Mouse (Mus musculus): ENCODE measurements around the gene Rasal1. TPM values are rescaled to one million over a fixed set of nuclear protein-coding genes. Genes with fewer than 3 reads are reported as not detected.

Rasal1 gene
- polyA plus RNA-seq (2012), result 0.01 TPM in 1 of 2 replicates, not detected in the other

- peaks cover 20% of the 10 kb centered on the region for H3K4me1 ChIP-seq (ENCODE audit: control insufficient read depth)
Observed at GRCm38 (mm10) chr5:120648569-120649373, at the start of gene Rasal1. Gene Rasal1 (plus strand): TSS chr5:120648812.

GRCm38 (mm10) chr5:120599625-120600024, 49.0 kb upstream of the Rasal1 start:
- Histone ChIP-seq H3K4me3 (replicated peaks) (peak overlapping the region; percentile 30), H3K27me3 (ENCODE audit: control insufficient read depth) (no peaks in the 10 kb centered on the region), H3K9me3 (ENCODE audit: control insufficient read depth, low read length) (no peaks in the 10 kb centered on the region; the same call in 1 of the 2 replicates), H3K4me1 (ENCODE audit: control insufficient read depth) (peaks cover 63% of the 10 kb centered on the region), H3K36me3 (ENCODE audit: control insufficient read depth) (peaks cover 9% of the 10 kb centered on the region)
- no peak for TF ChIP-seq TAL1 (IDR thresholded peaks at IDR 0.05; ENCODE audit: low read length)
- peak; percentile 54; the same call in 1 of the 2 replicates for TF ChIP-seq GATA1 (IDR thresholded peaks at IDR 0.05; ENCODE audit: low read length)

More at GRCm38 (mm10) chr5:120648569-120649373, at the start of gene Rasal1:
- Histone ChIP-seq H3K27me3 (ENCODE audit: control insufficient read depth) (peaks cover 61% of the 10 kb centered on the region), H3K36me3 (ENCODE audit: control insufficient read depth) (no peaks in the 10 kb centered on the region), H3K4me3 (replicated peaks) (peak within 1 kb of the TSS; percentile 41), H3K9me3 (ENCODE audit: control insufficient read depth, low read length) (no peaks in the 10 kb centered on the region)
- no peak for TF ChIP-seq TAL1 (IDR thresholded peaks at IDR 0.05; ENCODE audit: low read length)
- TF ChIP-seq GATA1 (IDR thresholded peaks at IDR 0.05; ENCODE audit: low read length), result no peak

- Histone ChIP-seq H3K4me3 (replicated peaks) (no peak overlapping the region), H3K27me3 (ENCODE audit: control insufficient read depth) (no peaks in the 10 kb centered on the region), H3K9me3 (ENCODE audit: control insufficient read depth, low read length) (no peaks in the 10 kb centered on the region; the same call in 1 of the 2 replicates), H3K4me1 (ENCODE audit: control insufficient read depth) (peaks cover 71% of the 10 kb centered on the region), H3K36me3 (ENCODE audit: control insufficient read depth) (peaks cover 9% of the 10 kb centered on the region)
- no peak for TF ChIP-seq TAL1 (IDR thresholded peaks at IDR 0.05; ENCODE audit: low read length)
- no peak for TF ChIP-seq GATA1 (IDR thresholded peaks at IDR 0.05; ENCODE audit: low read length)
Observed at GRCm38 (mm10) chr5:120600946-120601668, 47.5 kb upstream of the Rasal1 start.

GRCm38 (mm10) chr5:120602210-120602609, 46.4 kb upstream of the Rasal1 start:
- Histone ChIP-seq H3K4me1 (ENCODE audit: control insufficient read depth) (peaks cover 72% of the 10 kb centered on the region), H3K4me3 (replicated peaks) (no peak overlapping the region), H3K27me3 (ENCODE audit: control insufficient read depth) (no peaks in the 10 kb centered on the region), H3K9me3 (ENCODE audit: control insufficient read depth, low read length) (no peaks in the 10 kb centered on the region; the same call in 1 of the 2 replicates), H3K36me3 (ENCODE audit: control insufficient read depth) (peaks cover 9% of the 10 kb centered on the region)
- TF ChIP-seq TAL1 (IDR thresholded peaks at IDR 0.05; ENCODE audit: low read length) (no peak), GATA1 (IDR thresholded peaks at IDR 0.05; ENCODE audit: low read length) (no peak)

GRCm38 (mm10) chr5:120603515-120603914, 45.1 kb upstream of the Rasal1 start:
- no peak for TF ChIP-seq GATA1 (IDR thresholded peaks at IDR 0.05; ENCODE audit: low read length)
- TF ChIP-seq TAL1 (IDR thresholded peaks at IDR 0.05; ENCODE audit: low read length), result no peak
- Histone ChIP-seq H3K27me3 (ENCODE audit: control insufficient read depth) (no peaks in the 10 kb centered on the region), H3K36me3 (ENCODE audit: control insufficient read depth) (peaks cover 12% of the 10 kb centered on the region), H3K4me1 (ENCODE audit: control insufficient read depth) (peaks cover 64% of the 10 kb centered on the region), H3K9me3 (ENCODE audit: control insufficient read depth, low read length) (no peaks in the 10 kb centered on the region; the same call in 1 of the 2 replicates), H3K4me3 (replicated peaks) (no peak overlapping the region)

GRCm38 (mm10) chr5:120604839-120605238, 43.8 kb upstream of the Rasal1 start:
- peaks cover 20% of the 10 kb centered on the region for H3K36me3 ChIP-seq (ENCODE audit: control insufficient read depth)
- H3K27me3 ChIP-seq (ENCODE audit: control insufficient read depth), result no peaks in the 10 kb centered on the region
- H3K9me3 ChIP-seq (ENCODE audit: control insufficient read depth, low read length), result no peaks in the 10 kb centered on the region; the same call in 1 of the 2 replicates
- TF ChIP-seq TAL1 (IDR thresholded peaks at IDR 0.05; ENCODE audit: low read length) (no peak), GATA1 (IDR thresholded peaks at IDR 0.05; ENCODE audit: low read length) (no peak)
- peak overlapping the region; percentile 52 for H3K4me3 ChIP-seq (replicated peaks)
- H3K4me1 ChIP-seq (ENCODE audit: control insufficient read depth), result peaks cover 54% of the 10 kb centered on the region

GRCm38 (mm10) chr5:120605241-120605661, 43.4 kb upstream of the Rasal1 start:
- H3K4me1 ChIP-seq (ENCODE audit: control insufficient read depth), result peaks cover 50% of the 10 kb centered on the region
- H3K4me3 ChIP-seq (replicated peaks), result peak overlapping the region; percentile 52
- no peaks in the 10 kb centered on the region for H3K27me3 ChIP-seq (ENCODE audit: control insufficient read depth)
- H3K9me3 ChIP-seq (ENCODE audit: control insufficient read depth, low read length), result no peaks in the 10 kb centered on the region; the same call in 1 of the 2 replicates
- H3K36me3 ChIP-seq (ENCODE audit: control insufficient read depth), result peaks cover 24% of the 10 kb centered on the region
- TF ChIP-seq TAL1 (IDR thresholded peaks at IDR 0.05; ENCODE audit: low read length) (no peak), GATA1 (IDR thresholded peaks at IDR 0.05; ENCODE audit: low read length) (no peak)

- TF ChIP-seq TAL1 (IDR thresholded peaks at IDR 0.05; ENCODE audit: low read length), result no peak
- TF ChIP-seq GATA1 (IDR thresholded peaks at IDR 0.05; ENCODE audit: low read length), result no peak
- Histone ChIP-seq H3K4me1 (ENCODE audit: control insufficient read depth) (peaks cover 46% of the 10 kb centered on the region), H3K36me3 (ENCODE audit: control insufficient read depth) (peaks cover 24% of the 10 kb centered on the region), H3K4me3 (replicated peaks) (peak overlapping the region; percentile 52), H3K27me3 (ENCODE audit: control insufficient read depth) (no peaks in the 10 kb centered on the region), H3K9me3 (ENCODE audit: control insufficient read depth, low read length) (no peaks in the 10 kb centered on the region; the same call in 1 of the 2 replicates)
Observed at GRCm38 (mm10) chr5:120605688-120606087, 42.9 kb upstream of the Rasal1 start.

All from erythroblast, embryonic 14.5 days (primary cell).